Mouse (Mus musculus) neural tube, embryonic 14.5 days (tissue): Measurements from ENCODE around the gene Icmt. TPM values are rescaled to one million over a fixed set of nuclear protein-coding genes. Genes with fewer than 3 reads are reported as not detected.

Experiments used
- ATAC-seq: fragments of 200-750 bp; cut with Nextera tagmentation; 2 replicates; pipeline ENCODE4 v1.8.0; 2017; ENCODE audit warnings: low read depth, mild to moderate bottlenecking, moderate TSS enrichment, moderate library complexity
- H3K27ac ChIP-seq: fragments of 300-500 bp; sonication (generic); 2 replicates; pipeline ENCODE4 v1.5.1; 2014; ENCODE audit warnings: low read depth, mild to moderate bottlenecking, control low read depth, low read length, moderate library complexity, mixed read lengths
- H3K27me3 ChIP-seq: fragments of 300-500 bp; sonication (generic); 2 replicates; pipeline ENCODE4 v1.6.1; 2014; ENCODE audit warnings: low read length; ENCODE audit not compliant: control insufficient read depth, insufficient read depth
- H3K36me3 ChIP-seq: fragments of 300-500 bp; sonication (generic); 2 replicates; pipeline ENCODE4 v1.6.1; 2014; ENCODE audit warnings: low read length, mixed read lengths; ENCODE audit not compliant: control insufficient read depth, insufficient read depth
- H3K4me1 ChIP-seq: fragments of 300-500 bp; sonication (generic); 2 replicates; pipeline ENCODE4 v1.6.1; 2014; ENCODE audit warnings: low read length; ENCODE audit not compliant: control insufficient read depth, insufficient read depth
- H3K4me2 ChIP-seq: fragments of 300-500 bp; sonication (generic); 2 replicates; pipeline ENCODE4 v1.6.1; 2014; ENCODE audit warnings: mild to moderate bottlenecking, low read depth, low read length, control low read depth
- H3K4me3 ChIP-seq: fragments of 300-500 bp; sonication (generic); 2 replicates; pipeline ENCODE4 v1.5.1; 2014; ENCODE audit warnings: low read depth, low read length, control low read depth, mixed read lengths
- H3K9ac ChIP-seq: fragments of 300-500 bp; sonication (generic); replicated peaks from 2 replicates; pipeline ENCODE4 v1.6.1; 2014; ENCODE audit warnings: low read depth, mild to moderate bottlenecking, control low read depth, low read length, mixed read lengths
- H3K9me3 ChIP-seq: fragments of 300-500 bp; sonication (generic); 2 replicates; pipeline ENCODE4 v1.6.1; 2016; ENCODE audit warnings: low read length; ENCODE audit not compliant: control insufficient read depth
- WGBS: fragments of 180-500 bp; shearing (Covaris S2); extraction: QIAGEN DNeasy Blood & Tissue Kit; methylation state at CpG from one replicate; pipeline ENCODE4 v1.1.7; 2014; 5-methylcytosine and 5-hydroxymethylcytosine counted together
- polyA plus RNA-seq: library from polyadenylated mRNA; unstranded; fragments of >200 nt; fragmentation: Nextera tagmentation; extraction: Ambion mirVana; gene quantifications from 2 replicates; pipeline ENCODE4 v1.2.1, GENCODE M21; 2014

Icmt gene
- polyA plus RNA-seq, 1 experiment from 2014 or later = 16.6 TPM

- H3K4me3 ChIP-seq = no peak overlapping the region
- no peak overlapping the region for H3K9ac ChIP-seq
- H3K9me3 ChIP-seq = no peaks in the 10 kb centered on the region
- H3K4me2 ChIP-seq = no peak overlapping the region
- WGBS = 93% methylated on average over 10 of the region's 10 CpGs
- H3K27ac ChIP-seq = no peak overlapping the region
- peaks cover 9% of the 10 kb centered on the region for H3K4me1 ChIP-seq
- peaks cover 26% of the 10 kb centered on the region for H3K36me3 ChIP-seq
- no peak for ATAC-seq
- no peaks in the 10 kb centered on the region for H3K27me3 ChIP-seq
Measured at GRCm38 (mm10) chr4:152303172-152303571, 6.1 kb downstream of the Icmt start.

- no peak overlapping the region for H3K27ac ChIP-seq
- no peak for ATAC-seq
Measured at GRCm38 (mm10) chr4:152304685-152305084, 7.7 kb downstream of the Icmt start.

DNA sequence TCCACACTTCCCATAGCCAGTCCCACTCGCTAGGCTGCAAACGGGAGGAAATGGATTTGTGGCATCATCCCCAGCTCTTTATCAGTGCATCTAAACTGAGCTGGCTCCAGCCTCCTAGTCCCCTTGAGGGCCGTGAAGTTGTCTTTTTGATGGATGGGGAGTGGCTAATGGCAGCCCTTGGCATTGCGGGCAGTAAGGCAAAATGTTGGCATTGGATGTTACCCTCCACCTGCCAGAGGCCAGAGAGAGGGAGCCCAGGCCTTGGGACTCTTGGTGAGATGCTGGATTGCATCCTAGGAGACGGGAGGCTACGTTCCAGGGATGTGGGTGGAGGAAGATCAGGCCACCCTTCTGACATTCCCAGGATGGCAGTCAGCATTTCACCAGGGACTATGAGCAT, 9.0 kb downstream of the Icmt start:
- H3K36me3 ChIP-seq = peaks cover 32% of the 10 kb centered on the region
- H3K27me3 ChIP-seq = peaks cover 8% of the 10 kb centered on the region
- H3K4me3 ChIP-seq = no peak overlapping the region
- ATAC-seq = no peak
- H3K4me2 ChIP-seq = no peak overlapping the region
- no peak overlapping the region; the same call in 1 of the 2 replicates for H3K9ac ChIP-seq
- H3K4me1 ChIP-seq = peaks cover 4% of the 10 kb centered on the region; the same call in 1 of the 2 replicates
- no peaks in the 10 kb centered on the region for H3K9me3 ChIP-seq
- H3K27ac ChIP-seq = no peak overlapping the region
- 45% methylated on average over 6 of the region's 6 CpGs for WGBS

More at GRCm38 (mm10) chr4:152304685-152305084, 7.7 kb downstream of the Icmt start:
- H3K27me3 ChIP-seq = no peaks in the 10 kb centered on the region
- H3K4me3 ChIP-seq = no peak overlapping the region
- peaks cover 33% of the 10 kb centered on the region for H3K36me3 ChIP-seq
- no peaks in the 10 kb centered on the region for H3K9me3 ChIP-seq
- H3K9ac ChIP-seq = no peak overlapping the region
- H3K4me2 ChIP-seq = no peak overlapping the region
- peaks cover 4% of the 10 kb centered on the region; the same call in 1 of the 2 replicates for H3K4me1 ChIP-seq
- WGBS = 89% methylated on average over 6 of the region's 6 CpGs

DNA sequence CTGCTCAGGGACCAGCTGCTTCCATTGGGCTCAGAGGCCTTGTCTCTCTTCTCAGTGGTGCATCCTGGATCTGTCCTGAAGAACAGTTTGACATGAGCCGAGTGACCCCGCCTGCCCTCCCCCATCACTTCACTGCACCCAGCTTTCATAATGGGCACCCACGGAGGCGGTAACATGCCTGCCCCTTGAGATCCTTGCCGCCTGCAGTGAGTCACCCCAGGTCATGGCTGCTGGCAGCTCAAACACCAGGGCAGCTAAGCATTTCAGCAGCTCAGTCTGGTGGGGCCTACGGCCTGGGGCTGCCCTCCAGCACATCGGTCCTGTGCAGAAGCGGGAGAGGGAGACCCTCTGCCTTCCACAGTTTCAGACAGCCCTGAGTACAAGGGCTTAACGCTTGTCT, 10.5 kb downstream of the Icmt start:
- no peaks in the 10 kb centered on the region for H3K9me3 ChIP-seq
- H3K27me3 ChIP-seq = peaks cover 23% of the 10 kb centered on the region
- peaks cover 24% of the 10 kb centered on the region for H3K36me3 ChIP-seq
- no peak overlapping the region for H3K4me2 ChIP-seq
- WGBS = 76% methylated on average over 9 of the region's 9 CpGs
- no peak overlapping the region for H3K27ac ChIP-seq
- H3K9ac ChIP-seq = no peak overlapping the region
- no peak for ATAC-seq
- H3K4me3 ChIP-seq = no peak overlapping the region
- H3K4me1 ChIP-seq = peaks cover 4% of the 10 kb centered on the region; the same call in 1 of the 2 replicates

GRCm38 (mm10) chr4:152312186-152312585, 15.2 kb downstream of the Icmt start:
- ATAC-seq = no peak
- Histone ChIP-seq H3K27ac (no peak overlapping the region), H3K4me2 (no peak overlapping the region), H3K36me3 (peaks cover 7% of the 10 kb centered on the region; the same call in 1 of the 2 replicates), H3K9me3 (no peaks in the 10 kb centered on the region), H3K9ac (no peak overlapping the region), H3K4me3 (no peak overlapping the region), H3K27me3 (peaks cover 64% of the 10 kb centered on the region), H3K4me1 (peaks cover 9% of the 10 kb centered on the region; the same call in 1 of the 2 replicates)
- WGBS = 5% methylated on average over 14 of the region's 14 CpGs

DNA sequence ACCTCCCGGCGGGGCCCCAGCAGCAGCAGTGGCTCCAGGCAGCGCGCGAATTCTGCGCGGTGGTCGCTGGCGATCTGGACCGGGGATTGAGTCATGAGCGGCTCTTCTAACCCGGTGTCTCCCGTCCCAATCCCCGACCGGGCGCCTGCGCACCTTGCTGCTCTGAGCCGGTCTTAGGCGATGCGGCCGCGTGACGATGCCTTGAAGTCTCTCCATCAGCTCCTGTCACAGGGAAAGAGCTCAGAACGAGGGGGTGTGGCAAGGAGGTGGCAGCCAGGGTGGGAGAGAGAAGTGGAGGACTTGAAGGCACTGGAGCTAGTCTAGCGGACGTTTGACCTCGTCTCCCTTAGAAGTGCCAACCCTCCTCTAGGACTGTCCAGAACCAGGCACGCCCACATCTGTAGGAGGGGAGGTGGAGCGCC, 16.2 kb downstream of the Icmt start:
- H3K36me3 ChIP-seq = peaks cover 7% of the 10 kb centered on the region; the same call in 1 of the 2 replicates
- peak overlapping the region; percentile 53 for H3K4me2 ChIP-seq
- H3K9me3 ChIP-seq = no peaks in the 10 kb centered on the region
- peak overlapping the region; percentile 29 for H3K4me3 ChIP-seq
- H3K27ac ChIP-seq = no peak overlapping the region
- peak; percentile 49; the same call in 1 of the 2 replicates for ATAC-seq
- peaks cover 9% of the 10 kb centered on the region; the same call in 1 of the 2 replicates for H3K4me1 ChIP-seq
- H3K27me3 ChIP-seq = peaks cover 65% of the 10 kb centered on the region
- WGBS = under 1% methylated on average over 29 of the region's 29 CpGs
- peak overlapping the region; percentile 54 for H3K9ac ChIP-seq

GRCm38 (mm10) chr4:152313934-152314333, 16.9 kb downstream of the Icmt start:
- H3K27me3 ChIP-seq = peaks cover 66% of the 10 kb centered on the region
- H3K4me2 ChIP-seq = peak overlapping the region; percentile 53
- no peak for ATAC-seq
- H3K9ac ChIP-seq = no peak overlapping the region
- no peak overlapping the region for H3K27ac ChIP-seq
- peaks cover 3% of the 10 kb centered on the region; the same call in 1 of the 2 replicates for H3K36me3 ChIP-seq
- peak overlapping the region; percentile 29 for H3K4me3 ChIP-seq
- H3K4me1 ChIP-seq = peaks cover 9% of the 10 kb centered on the region; the same call in 1 of the 2 replicates
- H3K9me3 ChIP-seq = no peaks in the 10 kb centered on the region

DNA sequence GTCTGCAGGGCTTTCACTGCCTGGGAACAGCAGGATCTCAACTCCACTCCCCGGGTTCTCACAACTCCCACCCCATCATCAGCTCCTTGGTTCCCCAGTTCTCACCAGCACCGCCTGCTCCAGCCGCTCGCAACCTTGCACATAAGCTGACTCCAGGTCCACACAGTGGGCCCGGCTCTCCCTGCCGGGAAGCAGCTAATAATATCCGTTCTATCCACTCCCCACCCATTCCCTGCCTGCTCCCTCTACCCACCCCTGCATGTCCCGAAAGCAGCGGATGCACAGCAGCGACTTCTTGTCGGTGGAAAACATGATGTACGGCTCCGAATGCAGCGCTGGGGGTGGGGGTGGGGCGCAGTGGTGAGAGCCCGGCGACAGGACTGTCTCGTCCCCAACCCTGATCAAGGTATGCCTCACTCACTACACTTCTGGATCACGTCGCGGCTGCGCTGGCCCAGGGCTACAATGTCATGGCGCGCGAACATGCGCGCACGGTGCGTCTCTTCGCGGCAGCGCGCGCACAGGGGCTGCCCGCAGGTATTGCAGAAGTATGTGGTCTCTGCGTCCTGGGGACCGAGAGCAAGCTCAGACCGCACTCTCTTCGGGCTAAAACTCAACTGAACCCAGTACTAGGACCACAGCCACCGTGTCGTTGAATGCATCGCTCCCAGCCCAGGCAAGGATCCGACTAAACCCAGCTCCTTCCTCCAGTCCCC, 18.6 kb downstream of the Icmt start:
- Histone ChIP-seq H3K4me3 (peak overlapping the region; percentile 28), H3K4me1 (peaks cover 9% of the 10 kb centered on the region; the same call in 1 of the 2 replicates), H3K27me3 (peaks cover 61% of the 10 kb centered on the region), H3K9ac (0 out of 2 replicates have a peak overlapping the region, but pooled peaks have one; percentile 16), H3K4me2 (peak overlapping the region; percentile 42), H3K36me3 (no peaks in the 10 kb centered on the region), H3K9me3 (no peaks in the 10 kb centered on the region), H3K27ac (no peak overlapping the region)
- under 1% methylated on average over 43 of the region's 43 CpGs for WGBS
- ATAC-seq = no peak

- Histone ChIP-seq H3K36me3 (no peaks in the 10 kb centered on the region), H3K27me3 (peaks cover 42% of the 10 kb centered on the region), H3K4me2 (no peak overlapping the region), H3K4me3 (no peak overlapping the region), H3K4me1 (peaks cover 9% of the 10 kb centered on the region; the same call in 1 of the 2 replicates), H3K9me3 (no peaks in the 10 kb centered on the region), H3K9ac (no peak overlapping the region), H3K27ac (no peak overlapping the region)
- WGBS = 80% methylated on average over 6 of the region's 6 CpGs
- no peak for ATAC-seq
Measured at GRCm38 (mm10) chr4:152317631-152318033, 20.6 kb downstream of the Icmt start.
